Mouse (Mus musculus): Measurements from ENCODE around the gene Rpp14.
"Not testable (repeated sequence)": the region's sequence is repeated elsewhere in the genome, so short reads cannot be mapped to it uniquely, and the experiment has no call there.

Gene Rpp14

DNA sequence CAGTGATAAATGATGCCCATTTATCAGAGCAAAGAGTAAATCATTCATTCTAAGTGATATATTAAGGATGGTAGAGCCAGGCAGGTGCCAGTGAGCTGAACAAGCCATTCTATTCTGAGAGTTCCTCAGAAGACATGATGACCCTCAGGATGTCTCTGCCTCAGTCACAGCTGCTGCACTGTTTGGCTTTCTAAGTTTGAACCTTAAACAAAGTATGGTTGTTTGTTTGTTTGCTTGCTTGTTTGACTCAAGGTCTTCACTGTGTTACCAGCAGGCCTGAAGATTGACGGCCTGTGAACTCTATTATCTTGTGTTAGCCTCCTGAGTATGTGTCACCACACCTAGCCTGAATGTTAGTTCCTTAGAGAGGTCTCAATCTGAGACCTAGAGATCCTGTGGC, 34.6 kb downstream of the Rpp14 start:
- DNase-seq (ENCODE audit: low spot score in 2 of 2), result no peak

GRCm38 (mm10) chr14:8115772-8116171, 35.6 kb downstream of the Rpp14 start:
- DNase-seq (ENCODE audit: low spot score in 2 of 2), result no peak

- DNase-seq (ENCODE audit: low spot score in 2 of 2), result no peak
Observed at GRCm38 (mm10) chr14:8117371-8117770, 37.2 kb downstream of the Rpp14 start.

DNA sequence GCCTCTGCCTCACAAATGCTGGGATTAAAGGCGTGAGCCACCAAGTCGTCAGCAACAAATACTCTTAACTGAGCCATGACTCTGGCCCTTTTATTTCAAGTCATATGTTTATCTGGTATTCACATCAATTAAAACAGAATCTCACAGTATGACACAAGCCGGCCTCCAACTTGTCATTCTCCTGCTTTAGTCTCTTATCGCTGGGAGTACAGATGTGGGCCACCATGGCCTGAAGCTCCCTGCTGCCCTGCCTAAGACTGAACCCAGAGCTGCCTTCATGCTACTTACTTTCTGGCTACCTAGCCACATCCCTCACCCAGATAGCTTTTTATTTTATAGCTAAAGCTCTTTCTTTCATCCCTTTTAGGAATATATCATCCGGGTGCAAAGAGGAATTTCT, 39.3 kb downstream of the Rpp14 start:
- DNase-seq (ENCODE audit: low spot score in 2 of 2), result no peak

- no peak for DNase-seq (ENCODE audit: low spot score in 2 of 2)
Observed at GRCm38 (mm10) chr14:8119904-8120303, 39.7 kb downstream of the Rpp14 start.

DNA sequence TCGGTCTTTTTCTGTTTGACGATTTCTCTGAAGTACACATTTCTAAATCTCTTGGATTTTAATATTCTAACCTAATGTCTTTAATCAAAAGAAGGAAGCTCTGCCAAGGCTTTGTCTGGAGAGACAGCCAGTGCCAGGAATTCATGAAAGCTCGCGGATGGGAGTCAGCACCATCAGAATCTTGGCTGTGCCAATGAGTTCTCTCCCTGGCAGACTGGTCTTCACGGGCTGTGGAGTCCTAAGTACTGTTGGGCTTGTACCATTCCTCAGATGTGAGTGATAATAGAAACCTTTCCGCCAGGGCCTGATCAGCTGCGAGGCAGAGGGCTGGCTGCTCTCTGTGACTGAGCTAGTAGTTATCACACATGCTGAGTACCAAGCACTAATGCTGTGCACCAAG, 43.0 kb downstream of the Rpp14 start:
- no peak for DNase-seq (ENCODE audit: low spot score in 2 of 2)

DNA sequence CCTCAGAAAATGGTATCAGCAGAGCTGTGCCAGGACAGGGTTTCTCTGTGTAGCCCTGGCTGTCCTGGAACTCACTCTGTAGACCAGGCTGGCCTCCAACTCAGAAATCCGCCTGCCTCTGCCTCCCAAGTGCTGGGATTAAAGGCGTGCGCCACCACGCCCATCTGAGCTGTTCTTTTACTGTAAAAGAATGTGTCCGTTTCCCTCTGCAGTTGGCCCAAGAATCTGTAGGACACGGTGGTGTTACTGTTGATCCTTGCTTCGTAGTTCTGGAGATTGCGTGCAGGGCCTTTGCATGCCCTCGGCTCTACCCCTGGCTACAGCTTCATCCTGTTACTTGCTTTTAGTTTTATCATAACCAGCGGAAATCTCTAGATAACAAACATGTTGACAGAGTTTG, 43.4 kb downstream of the Rpp14 start:
- DNase-seq (ENCODE audit: low spot score in 2 of 2), result not testable (repeated sequence)

DNA sequence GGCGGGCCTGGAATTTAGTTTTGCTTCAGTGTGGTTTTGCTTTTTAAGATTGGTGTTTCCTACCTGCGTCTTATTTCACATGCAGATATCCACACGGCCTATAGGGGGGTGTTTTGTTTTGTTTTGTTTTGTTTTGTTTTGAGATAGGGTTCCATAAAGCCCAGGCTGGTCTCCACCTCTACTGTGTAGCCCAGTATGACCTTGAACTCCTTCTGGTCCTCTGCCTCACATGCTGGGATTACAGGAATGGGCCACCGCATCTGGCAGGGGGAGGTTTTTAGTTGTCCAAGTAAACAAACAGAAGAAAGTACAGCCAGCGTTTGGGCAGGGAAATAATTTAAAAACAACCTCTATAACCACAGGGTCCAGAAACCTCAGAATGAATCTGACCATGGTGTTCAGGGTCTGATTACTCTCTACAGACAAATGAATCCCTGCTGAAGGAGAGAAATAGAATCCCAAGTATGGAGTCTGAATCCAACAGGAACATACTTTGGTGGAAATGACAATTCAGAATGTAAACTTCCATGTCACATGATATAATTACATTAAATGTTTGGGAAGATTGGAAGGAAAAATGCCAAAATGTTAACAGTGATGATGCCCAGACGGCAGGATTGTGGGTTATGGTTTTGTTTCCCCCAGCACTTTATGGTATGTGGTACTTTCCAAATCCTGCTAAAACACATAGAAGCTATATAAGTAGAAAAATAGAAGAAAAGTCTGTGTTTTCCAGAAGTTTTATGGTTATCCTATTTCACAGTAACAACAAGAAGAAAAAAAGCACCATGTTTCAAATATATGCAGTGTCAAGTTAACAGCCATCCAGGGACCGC, 44.1 kb downstream of the Rpp14 start:
- no peak for DNase-seq (ENCODE audit: low spot score in 2 of 2)

- peak in 1 of 2 experiments; percentile 42 for DNase-seq (ENCODE audit: low spot score in 2 of 2)
Observed at GRCm38 (mm10) chr14:8127971-8128370, 47.8 kb downstream of the Rpp14 start.

- no peak for DNase-seq (ENCODE audit: low spot score in 2 of 2)
Observed at GRCm38 (mm10) chr14:8132789-8133188, 52.6 kb downstream of the Rpp14 start.

DNA sequence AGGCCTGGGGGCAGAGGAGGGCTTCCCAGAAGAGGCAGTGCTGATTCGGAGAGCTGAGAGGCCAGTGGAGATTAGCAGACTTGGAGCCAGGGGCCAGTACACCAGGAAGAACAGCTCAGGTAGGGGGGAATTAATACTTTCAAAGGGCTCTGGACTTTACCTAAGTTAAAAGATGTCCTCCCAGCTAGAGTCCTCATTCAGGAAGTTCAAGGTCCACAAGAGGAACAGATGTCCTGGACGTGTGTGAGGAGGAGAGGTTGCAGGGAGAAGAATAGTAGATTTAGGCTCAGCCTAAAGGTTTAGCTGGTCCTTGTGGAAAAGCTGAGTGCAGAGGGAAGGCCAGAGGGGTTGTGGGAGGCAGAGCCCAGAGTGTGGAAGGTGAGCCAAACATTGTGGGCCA, 54.1 kb downstream of the Rpp14 start:
- no peak for DNase-seq (ENCODE audit: low spot score in 2 of 2)

DNA sequence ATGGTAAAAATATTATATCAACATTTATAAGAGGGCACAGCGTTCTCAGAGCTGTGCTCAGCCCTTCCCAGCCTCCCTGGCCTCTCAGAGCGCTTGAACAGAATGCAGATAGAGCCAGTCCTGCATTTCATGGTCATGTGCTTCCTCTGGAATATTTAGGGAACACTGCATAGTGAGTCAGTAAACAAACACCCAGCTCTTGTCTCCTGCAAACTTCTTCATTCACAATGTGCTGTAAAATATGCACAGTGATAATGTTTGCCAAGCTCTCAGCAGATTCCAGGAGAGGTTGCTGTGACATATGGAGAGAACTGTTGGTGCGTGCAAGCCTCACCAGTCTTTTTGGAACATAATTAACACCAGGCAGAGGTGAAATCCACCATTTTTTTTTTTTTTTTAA, 55.0 kb downstream of the Rpp14 start:
- no peak for DNase-seq (ENCODE audit: low spot score in 2 of 2)

GRCm38 (mm10) chr14:8139724-8140710, 59.9 kb downstream of the Rpp14 start:
- no peak for DNase-seq (ENCODE audit: low spot score in 2 of 2)

GRCm38 (mm10) chr14:8141131-8141530, 61.0 kb downstream of the Rpp14 start:
- DNase-seq (ENCODE audit: low spot score in 2 of 2), result no peak

Data from urinary bladder, postnatal 36 days (tissue).